Mouse (Mus musculus): ENCODE results near the gene Shank2. TPM values are rescaled to one million over a fixed set of nuclear protein-coding genes. Genes with fewer than 3 reads are reported as not detected.

Shank2 gene
- total and polyA plus RNA-seq, 2 experiments from 2014 or later, result 0.19 to 0.95 TPM

- DNase-seq (ENCODE audit: low spot score) (no peak), ATAC-seq (ENCODE audit: insufficient read depth, low read depth) (no peak)
- Histone ChIP-seq H3K9me3 (replicated peaks; ENCODE audit: control insufficient read depth, low read length) (no peaks in the 10 kb centered on the region), H3K9ac (replicated peaks; ENCODE audit: low read depth, low read length) (no peak overlapping the region), H3K27me3 (ENCODE audit: control insufficient read depth, insufficient read depth, low read length) (no peaks in the 10 kb centered on the region), H3K4me1 (ENCODE audit: control insufficient read depth, insufficient read depth) (no peaks in the 10 kb centered on the region), H3K4me2 (ENCODE audit: low read depth, low read length) (no peak overlapping the region), H3K27ac (ENCODE audit: low read depth) (no peak overlapping the region), H3K4me3 (ENCODE audit: low read depth, low read length) (no peak overlapping the region), H3K36me3 (replicated peaks; ENCODE audit: control insufficient read depth, insufficient read depth, low read length) (no peaks in the 10 kb centered on the region)
- 69% methylated on average over 4 of the region's 4 CpGs for WGBS
- TF ChIP-seq EP300 (IDR thresholded peaks at IDR 0.05; ENCODE audit: low read depth) (no peak), CTCF (IDR thresholded peaks at IDR 0.05; ENCODE audit: low read depth) (no peak)
Observed at GRCm38 (mm10) chr7:144189446-144189845, 187.7 kb downstream of the Shank2 start.

GRCm38 (mm10) chr7:144198491-144198890 is 196.8 kb downstream of the Shank2 start:
- Histone ChIP-seq H3K27me3 (ENCODE audit: control insufficient read depth, insufficient read depth, low read length) (no peaks in the 10 kb centered on the region), H3K27ac (ENCODE audit: low read depth) (no peak overlapping the region), H3K4me3 (ENCODE audit: low read depth, low read length) (no peak overlapping the region), H3K9ac (replicated peaks; ENCODE audit: low read depth, low read length) (no peak overlapping the region), H3K4me2 (ENCODE audit: low read depth, low read length) (no peak overlapping the region), H3K4me1 (ENCODE audit: control insufficient read depth, insufficient read depth) (peaks cover 13% of the 10 kb centered on the region; the same call in 1 of the 2 replicates), H3K36me3 (replicated peaks; ENCODE audit: control insufficient read depth, insufficient read depth, low read length) (no peaks in the 10 kb centered on the region), H3K9me3 (replicated peaks; ENCODE audit: control insufficient read depth, low read length) (no peaks in the 10 kb centered on the region)
- no peak for DNase-seq (ENCODE audit: low spot score)
- TF ChIP-seq EP300 (IDR thresholded peaks at IDR 0.05; ENCODE audit: low read depth) (no peak), CTCF (IDR thresholded peaks at IDR 0.05; ENCODE audit: low read depth) (no peak)
- WGBS, result 74% methylated on average over 2 of the region's 2 CpGs
- ATAC-seq (ENCODE audit: insufficient read depth, low read depth), result no peak

- 41% methylated on average over 7 of the region's 7 CpGs for WGBS
- TF ChIP-seq CTCF (IDR thresholded peaks at IDR 0.05; ENCODE audit: low read depth) (no peak), EP300 (IDR thresholded peaks at IDR 0.05; ENCODE audit: low read depth) (no peak)
- no peak for ATAC-seq (ENCODE audit: insufficient read depth, low read depth)
- Histone ChIP-seq H3K9ac (replicated peaks; ENCODE audit: low read depth, low read length) (no peak overlapping the region), H3K4me2 (ENCODE audit: low read depth, low read length) (no peak overlapping the region), H3K36me3 (replicated peaks; ENCODE audit: control insufficient read depth, insufficient read depth, low read length) (no peaks in the 10 kb centered on the region), H3K4me1 (ENCODE audit: control insufficient read depth, insufficient read depth) (peaks cover 13% of the 10 kb centered on the region; the same call in 1 of the 2 replicates), H3K4me3 (ENCODE audit: low read depth, low read length) (no peak overlapping the region), H3K27me3 (ENCODE audit: control insufficient read depth, insufficient read depth, low read length) (no peaks in the 10 kb centered on the region), H3K27ac (ENCODE audit: low read depth) (no peak overlapping the region), H3K9me3 (replicated peaks; ENCODE audit: control insufficient read depth, low read length) (no peaks in the 10 kb centered on the region)
- no peak for DNase-seq (ENCODE audit: low spot score)
Observed at GRCm38 (mm10) chr7:144202017-144202682, 200.4 kb downstream of the Shank2 start.

- TF ChIP-seq CTCF (IDR thresholded peaks at IDR 0.05; ENCODE audit: low read depth) (no peak), EP300 (IDR thresholded peaks at IDR 0.05; ENCODE audit: low read depth) (no peak)
- no peak overlapping the region for H3K27ac ChIP-seq (ENCODE audit: low read depth)
- no peak overlapping the region for H3K9ac ChIP-seq (replicated peaks; ENCODE audit: low read depth, low read length)
- no peak overlapping the region for H3K4me2 ChIP-seq (ENCODE audit: low read depth, low read length)
- H3K4me1 ChIP-seq (ENCODE audit: control insufficient read depth, insufficient read depth), result peaks cover 13% of the 10 kb centered on the region
- H3K27me3 ChIP-seq (ENCODE audit: control insufficient read depth, insufficient read depth, low read length), result no peaks in the 10 kb centered on the region
- H3K36me3 ChIP-seq (replicated peaks; ENCODE audit: control insufficient read depth, insufficient read depth, low read length), result no peaks in the 10 kb centered on the region
- no peak for DNase-seq (ENCODE audit: low spot score)
- WGBS, result 41% methylated on average over 3 of the region's 3 CpGs
- no peaks in the 10 kb centered on the region for H3K9me3 ChIP-seq (replicated peaks; ENCODE audit: control insufficient read depth, low read length)
- no peak for ATAC-seq (ENCODE audit: insufficient read depth, low read depth)
- no peak overlapping the region for H3K4me3 ChIP-seq (ENCODE audit: low read depth, low read length)
Observed at GRCm38 (mm10) chr7:144204290-144204689, 202.6 kb downstream of the Shank2 start.

DNA sequence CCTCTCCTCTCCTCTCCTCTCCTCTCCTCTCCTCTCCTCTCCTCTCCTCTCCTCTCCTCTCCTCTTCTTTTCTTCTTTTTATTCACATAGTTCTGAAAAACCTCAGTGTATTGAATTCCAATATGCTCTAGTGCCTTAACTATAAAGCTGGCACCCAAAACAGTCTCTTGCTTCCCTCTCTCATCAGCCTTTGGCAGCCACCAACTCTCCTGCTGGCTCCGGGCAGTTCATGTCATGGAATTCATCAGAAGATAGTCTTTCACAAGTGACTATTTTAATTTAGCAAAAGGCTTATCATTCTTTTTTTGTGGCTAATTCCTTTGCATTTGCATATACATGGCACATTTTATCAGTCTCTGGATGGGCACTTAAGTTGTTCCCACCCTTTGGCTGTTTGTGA is 203.4 kb downstream of the Shank2 start:
- Histone ChIP-seq H3K4me1 (ENCODE audit: control insufficient read depth, insufficient read depth) (peaks cover 13% of the 10 kb centered on the region), H3K36me3 (replicated peaks; ENCODE audit: control insufficient read depth, insufficient read depth, low read length) (no peaks in the 10 kb centered on the region), H3K4me3 (ENCODE audit: low read depth, low read length) (no peak overlapping the region), H3K4me2 (ENCODE audit: low read depth, low read length) (no peak overlapping the region), H3K27me3 (ENCODE audit: control insufficient read depth, insufficient read depth, low read length) (no peaks in the 10 kb centered on the region), H3K9me3 (replicated peaks; ENCODE audit: control insufficient read depth, low read length) (no peaks in the 10 kb centered on the region), H3K9ac (replicated peaks; ENCODE audit: low read depth, low read length) (no peak overlapping the region), H3K27ac (ENCODE audit: low read depth) (no peak overlapping the region)
- no peak for TF ChIP-seq CTCF (IDR thresholded peaks at IDR 0.05; ENCODE audit: low read depth)
- TF ChIP-seq EP300 (IDR thresholded peaks at IDR 0.05; ENCODE audit: low read depth), result no peak
- ATAC-seq (ENCODE audit: insufficient read depth, low read depth), result no peak
- DNase-seq (ENCODE audit: low spot score), result no peak
- 35% methylated on average over 1 of the region's 1 CpGs for WGBS

DNA sequence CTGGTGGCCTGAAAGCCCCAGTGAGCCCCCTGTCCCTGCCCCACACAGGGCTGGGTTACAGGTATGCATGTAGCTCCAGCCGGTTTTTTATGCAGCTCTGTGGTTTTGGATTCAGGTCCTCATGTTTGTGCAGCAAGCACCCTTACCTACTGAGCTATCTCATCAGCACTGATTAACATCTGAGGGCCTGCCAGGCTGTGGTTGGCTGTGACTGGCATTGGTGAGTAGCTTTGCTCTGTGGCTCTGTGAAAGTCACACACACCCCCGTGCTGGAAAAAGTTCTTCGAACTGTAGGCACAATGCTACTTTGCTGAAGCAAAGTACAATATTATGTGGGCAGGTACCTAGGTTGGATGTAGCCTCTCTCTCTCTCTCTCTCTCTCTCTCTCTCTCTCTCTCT is 204.1 kb downstream of the Shank2 start:
- WGBS, result 84% methylated on average over 3 of the region's 3 CpGs
- no peak for TF ChIP-seq CTCF (IDR thresholded peaks at IDR 0.05; ENCODE audit: low read depth)
- no peak for TF ChIP-seq EP300 (IDR thresholded peaks at IDR 0.05; ENCODE audit: low read depth)
- no peak for ATAC-seq (ENCODE audit: insufficient read depth, low read depth)
- peaks cover 13% of the 10 kb centered on the region for H3K4me1 ChIP-seq (ENCODE audit: control insufficient read depth, insufficient read depth)
- H3K4me3 ChIP-seq (ENCODE audit: low read depth, low read length), result no peak overlapping the region
- no peaks in the 10 kb centered on the region for H3K36me3 ChIP-seq (replicated peaks; ENCODE audit: control insufficient read depth, insufficient read depth, low read length)
- H3K27me3 ChIP-seq (ENCODE audit: control insufficient read depth, insufficient read depth, low read length), result no peaks in the 10 kb centered on the region
- no peaks in the 10 kb centered on the region for H3K9me3 ChIP-seq (replicated peaks; ENCODE audit: control insufficient read depth, low read length)
- no peak overlapping the region for H3K4me2 ChIP-seq (ENCODE audit: low read depth, low read length)
- no peak for DNase-seq (ENCODE audit: low spot score)
- H3K9ac ChIP-seq (replicated peaks; ENCODE audit: low read depth, low read length), result no peak overlapping the region
- no peak overlapping the region for H3K27ac ChIP-seq (ENCODE audit: low read depth)
